Mouse (Mus musculus): ENCODE measurements around the gene Gm27179. TPM values are rescaled to one million over a fixed set of nuclear protein-coding genes. Genes with fewer than 3 reads are reported as not detected.
"Not testable (repeated sequence)": the region's sequence is repeated elsewhere in the genome, so short reads cannot be mapped to it uniquely, and the experiment has no call there.

Gene Gm27179
- polyA plus RNA-seq (2012; ENCODE audit: insufficient read depth, low replicate concordance), result not detected in 2 replicates

- not testable (repeated sequence) for H3K9me3 ChIP-seq; H3K4me1 ChIP-seq; H3K27me3 ChIP-seq (replicated peaks); H3K4me3 ChIP-seq (replicated peaks); H3K36me3 ChIP-seq (replicated peaks; ENCODE audit: low read length)
Measured at GRCm38 (mm10) chr14:69512449-69512848, at the start of gene Gm27179. Gene Gm27179, minus strand, starts transcription at chr14:69512549.

- not testable (repeated sequence) for H3K4me3 ChIP-seq (replicated peaks); H3K27me3 ChIP-seq (replicated peaks); H3K4me1 ChIP-seq; H3K9me3 ChIP-seq; H3K36me3 ChIP-seq (replicated peaks; ENCODE audit: low read length)
Measured at GRCm38 (mm10) chr14:69557550-69557949, 45.2 kb upstream of the Gm27179 start.

DNA sequence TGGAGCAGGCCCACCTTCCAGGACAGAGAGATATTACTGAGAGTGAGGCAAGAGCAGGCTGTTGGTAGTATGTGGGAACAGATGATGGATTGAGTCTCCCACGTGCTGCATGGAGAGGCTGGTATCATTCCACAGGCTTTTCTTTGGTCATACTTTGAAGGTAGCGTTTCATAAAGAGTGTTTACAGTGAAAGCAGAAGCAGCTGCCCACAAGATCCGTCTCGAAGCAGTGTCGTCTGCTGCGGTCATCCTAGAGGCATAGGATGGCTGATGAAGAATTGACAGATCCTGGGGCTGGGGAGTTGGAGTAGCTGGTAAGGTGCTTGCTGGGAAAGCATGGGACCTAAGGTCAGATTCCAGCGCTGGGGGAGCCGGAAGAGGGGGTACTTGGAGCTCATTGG lies 44.5 kb upstream of the Gm27179 start:
- not testable (repeated sequence) for H3K36me3 ChIP-seq (replicated peaks; ENCODE audit: low read length); H3K9me3 ChIP-seq; H3K4me3 ChIP-seq (replicated peaks); H3K4me1 ChIP-seq; H3K27me3 ChIP-seq (replicated peaks)

- H3K27me3 ChIP-seq (replicated peaks); H3K4me3 ChIP-seq (replicated peaks): not testable (repeated sequence)
Measured at GRCm38 (mm10) chr14:69555110-69555831, 42.9 kb upstream of the Gm27179 start, which contains the start of gene Entpd4b. Gene Entpd4b, plus strand, starts transcription at chr14:69555424.

DNA sequence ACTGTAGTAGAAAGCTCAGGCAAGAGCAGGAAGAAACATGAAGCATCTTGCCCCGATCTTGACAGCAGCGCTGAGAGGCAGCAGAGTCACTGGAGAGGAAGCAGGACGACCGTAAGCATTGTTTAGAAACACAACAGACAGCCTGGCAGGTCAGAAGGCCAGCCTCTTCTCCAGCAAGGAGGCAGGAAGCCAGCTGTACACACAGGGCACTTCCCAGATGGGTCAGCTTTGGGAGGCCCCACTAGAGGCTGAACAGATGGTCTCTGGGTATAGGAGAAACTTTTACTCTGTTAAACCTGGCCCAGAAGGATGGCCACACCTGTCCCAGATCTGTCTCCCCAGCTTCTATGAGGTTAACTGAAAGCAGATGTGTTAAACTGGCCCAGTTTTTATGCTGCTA lies 35.0 kb upstream of the Gm27179 start:
- not testable (repeated sequence) for H3K27me3 ChIP-seq (replicated peaks); H3K36me3 ChIP-seq (replicated peaks; ENCODE audit: low read length); H3K9me3 ChIP-seq; H3K4me1 ChIP-seq; H3K4me3 ChIP-seq (replicated peaks)

More at GRCm38 (mm10) chr14:69555110-69555831, 42.9 kb upstream of the Gm27179 start, which contains the start of gene Entpd4b:
- H3K36me3 ChIP-seq (replicated peaks; ENCODE audit: low read length); H3K9me3 ChIP-seq; H3K4me1 ChIP-seq: not testable (repeated sequence)

- not testable (repeated sequence) for H3K4me1 ChIP-seq; H3K36me3 ChIP-seq (replicated peaks; ENCODE audit: low read length); H3K9me3 ChIP-seq; H3K4me3 ChIP-seq (replicated peaks); H3K27me3 ChIP-seq (replicated peaks)
Measured at GRCm38 (mm10) chr14:69545052-69545451, 32.7 kb upstream of the Gm27179 start.

GRCm38 (mm10) chr14:69544033-69544432 lies 31.7 kb upstream of the Gm27179 start:
- H3K27me3 ChIP-seq (replicated peaks); H3K4me3 ChIP-seq (replicated peaks); H3K9me3 ChIP-seq; H3K36me3 ChIP-seq (replicated peaks; ENCODE audit: low read length); H3K4me1 ChIP-seq: not testable (repeated sequence)

DNA sequence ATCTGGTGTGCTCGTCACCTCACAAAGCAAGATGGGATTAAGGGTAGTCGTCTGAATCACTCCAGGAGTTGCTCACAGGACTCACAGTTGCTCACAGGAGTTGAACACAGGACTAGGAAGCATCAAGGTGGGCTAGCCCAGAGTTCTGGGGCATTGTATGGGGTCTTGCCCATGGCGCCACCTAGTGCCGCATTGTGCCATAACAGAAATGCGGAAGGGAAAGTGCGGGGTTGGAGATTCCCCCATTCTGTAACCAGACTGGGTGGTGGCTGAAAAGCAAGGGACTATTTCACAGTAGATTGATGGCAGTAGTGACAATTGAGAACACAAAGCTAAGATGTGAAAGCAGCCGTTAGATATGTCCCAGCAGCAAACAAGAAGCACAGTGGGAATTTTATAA lies 30.3 kb upstream of the Gm27179 start:
- not testable (repeated sequence) for H3K9me3 ChIP-seq; H3K27me3 ChIP-seq (replicated peaks); H3K4me3 ChIP-seq (replicated peaks)

DNA sequence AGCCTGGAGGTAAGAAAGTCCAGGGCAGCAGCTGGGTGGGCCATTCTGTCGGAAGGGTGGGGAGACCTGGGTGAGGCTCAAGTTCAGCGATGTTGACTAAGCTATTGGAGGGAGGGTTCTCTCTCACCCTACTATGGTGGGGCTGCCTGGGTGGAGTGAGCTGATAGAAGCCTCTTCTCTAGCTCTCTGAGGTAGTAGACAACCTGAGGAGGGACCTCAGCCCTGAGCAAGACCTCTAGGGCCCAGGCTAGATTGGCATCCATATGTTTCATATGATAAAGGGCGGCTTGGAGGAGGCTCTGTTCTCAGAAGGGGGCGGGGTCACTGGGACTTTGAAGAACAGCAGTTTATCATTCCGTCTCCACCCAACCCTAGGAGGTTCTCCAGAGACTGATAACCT lies 27.8 kb upstream of the Gm27179 start:
- H3K4me3 ChIP-seq (replicated peaks); H3K4me1 ChIP-seq: not testable (repeated sequence)

More for the DNA sequence above, 30.3 kb upstream of the Gm27179 start:
- not testable (repeated sequence) for H3K36me3 ChIP-seq (replicated peaks; ENCODE audit: low read length); H3K4me1 ChIP-seq

GRCm38 (mm10) chr14:69536539-69536938 lies 24.2 kb upstream of the Gm27179 start:
- H3K27me3 ChIP-seq (replicated peaks); H3K4me3 ChIP-seq (replicated peaks); H3K9me3 ChIP-seq; H3K36me3 ChIP-seq (replicated peaks; ENCODE audit: low read length); H3K4me1 ChIP-seq: not testable (repeated sequence)

More for the DNA sequence above, 27.8 kb upstream of the Gm27179 start:
- H3K27me3 ChIP-seq (replicated peaks); H3K9me3 ChIP-seq; H3K36me3 ChIP-seq (replicated peaks; ENCODE audit: low read length): not testable (repeated sequence)

DNA sequence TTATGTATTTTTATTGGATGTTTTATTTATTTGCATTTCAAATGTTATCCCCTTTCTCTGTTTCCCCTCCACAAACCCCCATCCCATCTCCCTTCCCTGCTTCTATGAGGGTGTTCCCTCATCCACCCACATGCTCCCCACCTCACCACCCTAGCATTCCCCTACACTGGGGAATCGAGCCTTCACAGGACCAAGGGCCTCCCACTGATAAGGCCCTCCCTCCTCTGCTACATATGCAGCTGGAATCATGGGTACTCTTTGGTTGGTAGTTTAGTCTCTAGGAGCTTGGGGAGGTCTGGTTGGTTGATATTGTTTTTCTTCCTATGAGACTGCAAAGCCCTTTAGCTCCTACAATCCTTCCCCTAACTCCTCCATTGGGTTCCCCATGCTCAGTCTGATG lies 13.9 kb upstream of the Gm27179 start:
- H3K4me1 ChIP-seq; H3K36me3 ChIP-seq (replicated peaks; ENCODE audit: low read length); H3K27me3 ChIP-seq (replicated peaks); H3K9me3 ChIP-seq; H3K4me3 ChIP-seq (replicated peaks): not testable (repeated sequence)

- not testable (repeated sequence) for H3K4me1 ChIP-seq; H3K27me3 ChIP-seq (replicated peaks); H3K36me3 ChIP-seq (replicated peaks; ENCODE audit: low read length); H3K9me3 ChIP-seq; H3K4me3 ChIP-seq (replicated peaks)
Measured at GRCm38 (mm10) chr14:69523001-69523400, 10.7 kb upstream of the Gm27179 start.

- not testable (repeated sequence) for H3K36me3 ChIP-seq (replicated peaks; ENCODE audit: low read length); H3K27me3 ChIP-seq (replicated peaks)
Measured at GRCm38 (mm10) chr14:69520810-69521209, 8.5 kb upstream of the Gm27179 start.

DNA sequence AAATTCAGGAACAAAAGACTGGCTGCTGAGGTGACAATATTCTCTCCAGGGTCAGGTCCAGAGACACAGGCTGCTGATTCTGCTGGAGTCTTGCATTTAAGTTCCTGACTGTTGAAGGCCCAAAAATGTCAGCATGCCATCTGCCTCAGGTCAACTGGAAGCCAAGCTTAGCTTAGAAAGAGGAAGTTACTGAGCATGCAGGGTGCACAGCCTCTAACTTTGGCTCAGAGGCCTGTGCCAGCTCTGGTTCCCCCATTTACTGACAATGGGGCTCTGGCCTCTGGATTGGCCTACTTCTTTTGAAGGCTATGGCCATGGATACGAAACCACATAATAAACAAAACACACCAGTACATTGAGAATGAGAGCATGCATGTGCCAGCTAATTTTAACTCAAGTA lies 5.3 kb downstream of the Gm27179 start:
- not testable (repeated sequence) for H3K36me3 ChIP-seq (replicated peaks; ENCODE audit: low read length)

More at GRCm38 (mm10) chr14:69520810-69521209, 8.5 kb upstream of the Gm27179 start:
- not testable (repeated sequence) for H3K9me3 ChIP-seq; H3K4me3 ChIP-seq (replicated peaks); H3K4me1 ChIP-seq

DNA sequence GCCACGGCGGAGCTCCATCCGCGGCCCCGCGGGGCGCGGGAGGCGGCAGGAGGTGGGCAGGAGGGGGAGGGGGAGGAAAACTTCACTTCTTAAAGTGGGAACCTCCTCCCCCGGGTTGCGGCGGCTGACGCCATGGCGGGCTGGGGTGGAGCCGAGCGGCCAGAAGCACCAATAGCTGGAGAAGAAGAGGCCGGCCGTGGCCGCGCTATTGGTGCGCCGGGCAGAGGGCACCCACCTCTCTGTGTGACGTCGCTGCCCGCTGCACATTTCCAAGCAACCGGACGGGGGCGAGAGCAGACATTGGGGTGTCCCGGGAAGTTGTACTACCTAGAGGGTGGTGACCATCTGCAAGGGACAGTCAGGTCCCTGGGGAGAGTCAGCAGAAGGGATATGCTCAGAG lies 9.2 kb downstream of the Gm27179 start, which contains the start of gene Gm16867:
Gm16867 (minus strand) TSS at position 189 of the 400 bp plus-strand sequence.
- not testable (repeated sequence) for H3K9me3 ChIP-seq; H3K4me3 ChIP-seq (replicated peaks); H3K27me3 ChIP-seq (replicated peaks); H3K4me1 ChIP-seq; H3K36me3 ChIP-seq (replicated peaks; ENCODE audit: low read length)

More for the DNA sequence above, 5.3 kb downstream of the Gm27179 start:
- H3K4me1 ChIP-seq; H3K9me3 ChIP-seq; H3K27me3 ChIP-seq (replicated peaks); H3K4me3 ChIP-seq (replicated peaks): not testable (repeated sequence)

DNA sequence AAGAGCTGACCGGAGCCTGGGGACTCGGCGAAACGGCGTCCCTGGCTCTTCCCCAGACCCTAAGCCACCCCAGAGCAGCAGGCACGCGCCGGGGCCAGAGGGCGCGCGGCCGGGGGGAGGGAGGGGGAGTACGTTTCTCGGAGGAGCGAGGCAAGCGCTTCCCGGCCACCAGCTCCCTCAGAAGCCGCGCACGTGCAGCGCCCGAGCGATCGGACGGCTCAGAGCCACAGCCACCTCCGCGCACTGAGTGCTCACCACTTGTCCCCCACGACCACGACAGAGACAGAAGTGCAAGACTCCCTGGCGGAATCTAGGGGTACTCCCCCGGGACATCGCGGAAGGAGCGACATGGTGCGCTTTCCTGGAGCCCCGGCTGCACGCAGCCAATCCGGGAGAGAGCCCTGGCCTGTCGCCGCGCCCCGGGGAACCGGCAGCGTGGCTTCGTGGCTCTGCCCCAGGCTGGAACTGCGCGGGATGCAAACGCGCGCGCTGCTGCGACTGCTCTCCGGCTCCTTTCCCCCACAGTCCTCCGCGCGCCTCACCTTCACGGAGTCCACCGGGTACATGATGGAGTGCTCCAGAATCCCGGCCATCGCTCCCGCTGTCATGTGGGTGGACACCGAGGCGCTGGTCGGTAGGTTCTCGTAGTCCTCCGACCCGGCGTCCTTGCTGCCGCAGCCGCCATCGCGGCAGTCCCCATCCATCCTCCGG lies 9.8 kb downstream of the Gm27179 start:
- H3K27me3 ChIP-seq (replicated peaks); H3K4me1 ChIP-seq; H3K36me3 ChIP-seq (replicated peaks; ENCODE audit: low read length); H3K9me3 ChIP-seq; H3K4me3 ChIP-seq (replicated peaks): not testable (repeated sequence)

Measured in megakaryocyte, embryonic 14.5 days (primary cell).